Mouse (Mus musculus): ENCODE results near the gene Ankle1. TPM values are rescaled to one million over a fixed set of nuclear protein-coding genes. Genes with fewer than 3 reads are reported as not detected.

The Ankle1 gene
- total RNA-seq, 2 experiments from 2014 or later, result 13.5 to 14.4 TPM

DNA sequence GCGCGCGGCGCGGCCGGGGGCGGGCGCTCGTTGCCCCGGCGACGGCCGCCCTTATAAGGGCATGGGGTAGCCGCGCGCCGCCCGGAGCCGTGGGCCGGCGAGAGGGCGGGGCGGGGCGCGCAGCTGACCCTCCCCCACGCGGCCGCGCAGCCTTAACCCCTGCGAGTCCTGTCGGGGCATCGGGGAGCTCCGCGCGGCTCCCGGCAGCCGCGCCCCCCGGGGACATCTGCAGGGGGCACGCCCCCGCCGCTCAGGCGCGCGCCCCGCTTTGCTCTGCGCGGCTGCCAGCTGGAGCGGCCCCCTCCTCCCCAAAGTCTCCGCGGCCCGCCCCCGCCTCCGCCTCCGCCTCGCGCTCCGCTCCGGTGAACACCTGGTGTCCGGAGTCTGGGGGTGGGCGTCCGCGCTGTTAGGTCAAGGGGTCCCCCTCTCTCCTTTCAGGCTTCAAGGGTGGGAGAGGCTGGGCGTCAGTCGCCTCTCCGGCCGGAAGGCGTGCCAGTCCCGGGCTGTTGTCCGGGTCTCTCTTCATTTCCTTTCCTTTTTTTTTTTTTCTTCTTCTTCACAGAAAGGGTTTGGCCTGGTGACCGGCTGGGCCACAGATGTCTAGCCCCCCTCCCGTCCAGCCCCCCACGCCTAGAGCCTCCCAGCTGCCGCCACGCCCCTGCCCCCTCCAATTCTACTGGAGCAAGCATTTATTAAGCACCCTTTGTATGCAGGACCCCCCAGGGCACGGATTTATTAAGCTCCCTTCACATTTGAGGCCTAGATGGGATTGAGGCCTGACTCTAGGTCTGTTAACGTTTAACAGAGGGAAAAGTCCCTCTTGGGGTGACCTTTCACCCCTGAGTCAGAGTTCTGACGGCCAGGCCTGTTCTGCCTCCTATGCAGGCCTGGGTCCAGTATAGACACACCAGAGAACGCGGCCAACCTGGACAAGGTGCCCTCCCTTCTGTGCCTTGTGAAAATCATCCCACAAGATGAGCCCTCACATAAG is 23.5 kb upstream of the Ankle1 start:
- peak; percentile 89 for ATAC-seq (ENCODE audit: poor library complexity, severe bottlenecking)

DNA sequence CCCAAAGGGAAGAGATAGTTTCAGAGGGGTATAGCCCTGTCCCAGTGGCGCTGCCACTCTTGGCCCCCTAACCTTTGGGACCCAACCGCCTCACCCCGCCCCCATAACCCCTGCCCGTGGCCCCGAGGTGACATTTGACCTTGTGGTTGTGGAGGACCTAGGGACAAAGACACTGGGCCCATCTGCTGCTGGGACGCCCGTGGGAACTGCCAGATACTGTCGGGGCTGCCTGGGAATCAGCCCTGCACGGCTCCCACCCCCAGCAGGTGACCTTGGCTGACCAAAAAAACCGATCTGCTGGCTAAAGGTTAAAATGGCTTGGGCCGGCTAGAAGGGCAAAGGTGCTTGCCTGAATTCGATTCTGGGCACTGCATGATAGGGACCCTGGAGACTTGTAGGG is 22.4 kb upstream of the Ankle1 start:
- ATAC-seq (ENCODE audit: poor library complexity, severe bottlenecking), result no peak

DNA sequence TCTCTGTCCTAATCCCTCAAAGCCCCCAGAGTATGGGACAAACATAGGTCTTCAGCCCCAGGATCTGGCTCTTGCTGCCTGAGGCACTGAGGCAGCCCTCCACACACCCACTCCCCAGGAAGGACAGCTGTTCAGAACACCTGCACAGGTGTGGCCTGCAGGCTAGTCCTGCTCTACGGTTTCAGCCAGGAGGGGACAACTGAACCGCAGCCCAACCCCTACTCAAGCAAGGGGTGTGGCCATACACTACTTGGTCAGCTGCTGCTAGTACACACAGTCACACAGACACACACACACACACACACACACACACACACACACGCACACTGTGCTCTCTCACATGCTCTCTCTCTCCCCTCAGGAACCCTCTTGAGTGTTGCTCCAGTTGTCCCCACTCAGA is 21.9 kb upstream of the Ankle1 start:
- no peak for ATAC-seq (ENCODE audit: poor library complexity, severe bottlenecking)

DNA sequence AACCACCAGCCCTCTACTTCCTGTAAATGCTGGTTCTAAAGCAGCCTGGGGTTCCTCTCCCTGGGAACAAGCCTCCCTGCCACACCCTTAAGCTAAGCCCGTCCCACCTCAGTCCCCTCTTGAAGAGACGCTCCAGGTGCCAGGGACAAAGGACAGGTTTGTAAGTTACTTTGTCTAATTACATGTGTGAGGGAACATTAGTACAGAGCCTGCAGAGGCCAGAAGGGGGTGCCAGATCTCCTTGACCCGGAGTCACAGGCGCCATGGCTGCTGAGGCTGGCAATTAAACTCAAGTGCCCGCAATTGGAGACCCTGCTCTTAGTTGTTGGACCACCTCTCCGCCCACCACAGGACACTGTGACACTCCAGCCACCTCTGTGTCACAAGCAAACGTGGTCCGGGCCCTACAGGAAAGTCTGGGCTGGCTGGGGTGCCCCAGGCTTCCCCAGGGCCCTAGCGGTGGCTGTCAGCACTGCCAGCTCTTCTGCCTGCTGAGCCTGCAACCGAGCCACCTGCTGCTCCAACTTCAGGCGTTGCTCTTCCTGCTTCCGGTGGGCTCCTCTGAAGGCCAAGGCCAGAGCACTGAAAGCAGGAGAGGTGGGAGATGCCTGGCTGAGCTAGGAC is 20.5 kb upstream of the Ankle1 start:
- ATAC-seq (ENCODE audit: poor library complexity, severe bottlenecking), result no peak

DNA sequence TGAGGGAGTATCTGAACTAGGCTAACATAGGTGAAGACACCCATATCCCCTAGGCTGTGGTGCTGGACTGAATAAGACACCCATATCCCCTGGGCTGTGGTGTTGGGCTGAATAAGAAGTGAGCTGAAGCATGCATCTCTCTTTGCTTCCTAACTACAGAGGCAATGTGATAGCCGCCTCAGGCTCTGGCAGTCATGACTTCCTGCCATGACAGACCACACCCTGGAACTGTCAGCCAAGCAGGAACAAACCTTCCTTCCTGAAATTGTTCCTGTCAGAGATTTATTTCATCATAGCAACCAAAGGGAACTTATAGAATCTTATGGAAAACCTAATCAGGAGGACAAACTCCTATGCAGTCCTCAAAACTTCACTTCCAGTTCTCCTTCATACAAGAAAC is 17.5 kb upstream of the Ankle1 start:
- peak; percentile 73 for ATAC-seq (ENCODE audit: poor library complexity, severe bottlenecking)

DNA sequence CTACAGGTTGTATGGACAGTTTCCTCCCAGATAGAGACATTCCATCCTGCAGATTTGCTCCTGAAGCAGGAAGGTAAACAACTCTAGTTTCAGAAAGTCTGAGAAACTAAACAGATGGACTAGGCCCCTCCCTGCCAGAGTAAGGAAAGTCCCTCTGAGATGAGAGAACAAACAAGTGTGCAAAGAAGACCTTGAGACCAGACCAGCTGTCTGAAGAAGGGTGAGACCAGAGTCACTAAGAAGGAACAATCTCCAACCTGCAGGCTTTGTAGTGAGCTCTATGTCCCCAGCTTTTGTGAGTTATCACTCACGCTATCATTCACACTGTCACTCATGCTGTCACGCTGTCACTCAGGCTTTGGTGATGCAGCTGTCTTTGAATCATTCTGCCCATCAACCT is 14.1 kb upstream of the Ankle1 start:
- no peak for ATAC-seq (ENCODE audit: poor library complexity, severe bottlenecking)

DNA sequence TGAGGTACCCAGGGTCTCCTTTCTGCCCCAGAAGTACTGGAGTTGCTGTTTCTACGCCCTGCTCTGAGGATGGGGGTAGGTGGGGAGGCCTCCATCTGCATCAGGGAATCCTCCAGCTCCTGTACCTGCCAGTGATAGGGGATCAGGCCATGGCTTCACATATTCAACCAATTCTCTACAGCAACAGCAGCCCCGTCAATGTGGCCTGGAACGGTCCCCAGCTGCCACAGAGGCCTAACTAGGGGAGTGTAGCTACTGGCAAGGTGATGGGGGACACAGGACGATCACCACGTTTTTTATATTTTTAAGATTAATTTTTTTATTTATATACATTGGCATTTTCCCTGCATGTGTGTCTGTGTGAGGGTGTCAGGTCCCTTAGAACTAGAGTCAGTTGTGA is 13.4 kb upstream of the Ankle1 start:
- no peak for ATAC-seq (ENCODE audit: poor library complexity, severe bottlenecking)

DNA sequence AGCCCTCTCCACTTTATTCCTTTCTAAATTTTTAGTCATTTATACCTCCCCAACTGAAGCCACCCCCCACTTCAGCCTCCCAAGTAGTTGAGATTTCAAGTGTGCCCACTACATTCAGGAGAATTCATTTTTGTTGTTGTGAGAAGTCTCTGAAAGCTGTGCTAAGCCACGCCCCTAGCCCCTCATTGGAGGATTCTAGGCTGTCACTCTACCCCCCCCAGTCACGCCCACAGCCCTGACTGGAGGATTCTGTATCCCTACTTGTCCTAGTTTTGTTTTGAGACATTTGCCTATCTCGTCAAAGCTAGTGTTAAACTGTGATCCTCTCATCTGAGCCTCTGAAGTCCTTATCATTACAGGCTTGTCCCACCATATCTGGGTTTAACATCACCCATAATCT is 12.9 kb upstream of the Ankle1 start:
- no peak for ATAC-seq (ENCODE audit: poor library complexity, severe bottlenecking)

DNA sequence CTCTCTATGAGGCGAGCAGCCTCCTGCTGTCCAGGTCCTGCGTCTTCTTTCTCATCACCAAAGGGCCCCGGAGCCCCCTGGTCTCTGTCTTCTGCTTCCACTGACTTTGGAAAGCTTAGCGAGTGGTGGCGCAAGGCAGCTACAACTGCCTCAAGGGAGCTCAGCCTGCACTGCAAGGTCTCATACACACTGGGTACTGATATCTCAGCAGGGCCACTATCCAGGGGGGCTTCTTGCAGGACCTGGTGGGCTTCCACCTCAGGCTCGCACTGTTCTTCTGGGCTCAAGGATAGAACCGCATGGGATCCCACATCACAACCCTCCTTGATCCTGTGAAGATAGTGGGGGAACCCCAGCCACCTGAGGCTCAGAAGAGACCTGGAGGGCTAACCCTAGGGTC is 11.3 kb upstream of the Ankle1 start:
- no peak for ATAC-seq (ENCODE audit: poor library complexity, severe bottlenecking)

DNA sequence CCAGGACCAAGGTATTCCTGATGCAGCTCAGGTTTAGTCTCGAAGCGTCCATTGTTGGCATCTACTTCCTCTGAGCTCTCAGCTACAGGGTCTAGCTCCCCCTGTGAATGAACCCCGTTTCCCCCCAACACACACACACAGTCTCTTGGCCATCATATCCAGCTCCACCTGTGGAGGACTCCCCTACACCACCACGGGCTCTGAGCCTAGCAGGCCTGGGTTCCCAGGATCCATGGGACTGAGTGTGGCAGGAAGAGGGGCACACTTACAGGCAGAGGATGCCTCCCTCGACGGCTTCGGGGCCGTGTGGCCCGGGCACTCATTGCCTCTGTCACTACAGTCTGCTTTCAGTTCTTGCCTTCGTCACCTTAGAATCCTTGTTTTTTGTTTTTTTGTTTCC is 10.7 kb upstream of the Ankle1 start:
- no peak for ATAC-seq (ENCODE audit: poor library complexity, severe bottlenecking)

DNA sequence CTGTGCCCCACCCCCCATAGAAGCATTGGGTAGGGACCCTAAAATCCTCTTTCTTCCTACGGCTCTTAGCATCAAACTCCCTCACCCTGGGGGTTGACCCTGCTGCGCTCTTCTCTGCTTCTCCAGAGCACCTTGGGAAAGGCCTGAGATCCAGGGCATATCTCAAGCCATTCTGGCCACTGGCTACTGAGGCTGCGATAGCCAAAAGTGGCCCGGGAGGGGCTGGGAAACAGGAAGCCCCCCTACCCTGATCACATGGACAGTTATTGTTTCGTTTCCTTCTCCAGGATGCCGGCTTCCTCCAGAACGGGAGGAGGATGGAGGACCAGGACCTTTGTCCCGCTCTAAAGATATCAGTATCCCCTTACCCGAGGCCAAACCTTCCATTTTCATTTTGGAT is 10.2 kb upstream of the Ankle1 start, which contains the start of gene Ushbp1:
Gene Ushbp1 (minus strand): TSS at position 174 of the 400 bp plus-strand sequence.
- no peak for ATAC-seq (ENCODE audit: poor library complexity, severe bottlenecking)

DNA sequence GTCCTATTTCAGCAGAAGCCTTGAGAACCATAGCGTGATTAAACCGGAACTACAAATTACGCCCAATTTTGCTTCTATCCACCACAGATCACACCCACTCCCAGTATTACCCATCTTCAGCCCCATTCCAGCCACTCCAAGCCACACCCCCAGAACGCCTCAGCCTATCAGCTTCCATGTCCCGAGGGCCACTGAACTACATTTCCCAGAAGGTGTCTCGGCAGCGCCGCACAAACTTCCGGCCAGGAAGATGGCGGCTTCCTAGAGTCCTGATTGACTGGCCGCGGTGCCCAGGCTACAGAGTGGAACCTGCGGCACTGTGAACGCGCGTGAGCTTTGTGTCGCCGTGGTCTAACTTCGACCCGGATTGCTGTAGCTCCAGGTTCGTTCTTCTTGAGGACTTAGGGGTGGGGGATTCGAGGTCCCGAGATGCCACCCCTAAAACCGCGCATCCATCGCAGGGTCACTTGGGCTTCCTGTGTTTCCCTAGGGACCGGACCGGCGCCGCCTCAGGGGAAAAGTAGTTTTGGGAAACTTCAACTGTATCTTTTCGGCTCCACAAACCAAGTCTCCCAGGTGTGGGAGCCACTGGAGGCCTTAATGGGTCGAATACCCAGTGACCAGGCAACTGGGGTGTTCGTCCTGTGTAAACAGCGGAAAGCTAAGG is 9.0 kb upstream of the Ankle1 start, which contains the start of gene Babam1:
Gene Babam1 (plus strand): TSS at position 223 of the 667 bp plus-strand sequence.
- peak; percentile 99 for ATAC-seq (ENCODE audit: poor library complexity, severe bottlenecking)

DNA sequence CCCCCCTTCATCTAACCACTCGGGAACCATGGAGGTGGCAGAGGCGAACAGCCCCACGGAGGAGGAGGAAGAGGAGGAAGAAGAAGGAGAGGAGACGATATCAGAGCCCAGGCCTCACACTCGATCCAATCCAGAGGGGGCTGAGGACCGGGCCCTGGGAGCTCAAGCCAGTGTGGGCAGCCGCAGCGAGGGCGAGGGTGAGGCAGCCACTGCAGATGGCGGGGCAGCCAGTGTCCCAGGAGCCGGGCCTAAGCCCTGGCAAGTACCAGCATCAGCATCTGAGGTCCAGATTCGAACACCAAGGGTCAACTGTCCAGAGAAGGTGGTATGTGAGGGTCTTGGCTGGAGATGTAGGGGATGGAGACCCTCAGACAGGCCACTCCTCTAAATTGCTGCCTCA is 8.1 kb upstream of the Ankle1 start:
- ATAC-seq (ENCODE audit: poor library complexity, severe bottlenecking), result no peak

DNA sequence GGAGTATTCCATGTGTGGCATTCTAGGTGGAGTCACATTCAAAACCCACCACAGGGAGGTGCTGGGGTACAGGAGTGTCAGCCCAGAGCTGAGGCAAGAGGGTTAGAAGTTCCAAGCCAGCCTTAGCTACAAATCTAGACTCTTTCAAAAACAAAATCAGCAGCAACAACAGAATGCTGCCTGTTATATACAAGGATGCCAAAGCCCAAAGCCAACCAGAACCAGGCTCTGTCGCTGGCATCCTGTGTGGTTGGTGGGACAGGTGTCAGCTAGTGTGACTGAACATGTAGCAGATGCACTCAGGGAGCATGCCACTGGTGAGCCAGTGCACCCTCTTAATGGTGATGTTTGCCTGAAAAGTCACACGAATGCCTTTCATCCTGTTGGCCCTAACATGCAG is 5.0 kb upstream of the Ankle1 start:
- ATAC-seq (ENCODE audit: poor library complexity, severe bottlenecking), result no peak

DNA sequence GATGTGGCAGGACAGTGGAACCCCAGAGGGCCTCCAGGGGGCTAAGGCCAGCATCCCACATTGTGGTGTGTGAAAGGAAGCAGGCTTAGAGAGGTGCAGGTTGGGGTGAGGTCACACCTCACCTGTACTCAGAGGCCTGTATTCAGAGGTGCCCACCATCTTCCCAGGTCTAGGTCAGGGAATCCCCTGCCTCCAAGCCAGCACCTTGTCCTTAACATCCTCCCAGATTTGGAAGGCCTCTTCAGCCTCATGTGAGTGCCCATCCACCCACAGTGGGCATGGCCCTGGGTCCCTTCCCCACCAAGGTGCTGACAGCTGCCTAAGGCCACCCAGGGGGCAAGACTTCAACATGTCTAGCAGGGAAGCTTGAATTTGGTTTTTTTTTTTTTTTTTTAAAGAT is 4.4 kb upstream of the Ankle1 start:
- no peak for ATAC-seq (ENCODE audit: poor library complexity, severe bottlenecking)

DNA sequence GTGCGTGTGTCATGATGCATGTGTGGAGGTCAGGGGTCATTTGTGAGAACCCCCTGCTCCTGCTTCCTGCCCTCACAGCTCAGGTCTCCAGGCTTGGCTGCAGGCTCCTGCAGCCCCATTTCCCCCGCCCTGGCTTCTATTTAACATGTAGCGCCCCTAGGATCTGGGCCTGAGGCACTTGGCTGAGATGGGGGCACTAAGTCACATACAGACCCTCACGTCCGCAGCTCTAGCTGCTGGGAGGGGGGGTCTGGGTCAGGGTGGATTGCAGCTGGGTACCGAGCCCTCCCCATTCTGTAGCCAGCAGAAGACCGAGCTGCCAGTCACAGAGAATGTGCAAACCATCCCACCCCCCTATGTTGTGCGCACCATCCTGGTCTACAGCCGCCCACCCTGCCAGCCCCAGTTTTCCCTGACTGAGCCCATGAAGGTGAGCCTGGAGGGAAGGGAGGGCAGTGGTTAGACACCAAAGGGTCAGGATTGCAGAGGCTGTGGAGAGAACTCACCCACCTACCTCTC is 3.3 kb upstream of the Ankle1 start:
- ATAC-seq (ENCODE audit: poor library complexity, severe bottlenecking), result no peak

DNA sequence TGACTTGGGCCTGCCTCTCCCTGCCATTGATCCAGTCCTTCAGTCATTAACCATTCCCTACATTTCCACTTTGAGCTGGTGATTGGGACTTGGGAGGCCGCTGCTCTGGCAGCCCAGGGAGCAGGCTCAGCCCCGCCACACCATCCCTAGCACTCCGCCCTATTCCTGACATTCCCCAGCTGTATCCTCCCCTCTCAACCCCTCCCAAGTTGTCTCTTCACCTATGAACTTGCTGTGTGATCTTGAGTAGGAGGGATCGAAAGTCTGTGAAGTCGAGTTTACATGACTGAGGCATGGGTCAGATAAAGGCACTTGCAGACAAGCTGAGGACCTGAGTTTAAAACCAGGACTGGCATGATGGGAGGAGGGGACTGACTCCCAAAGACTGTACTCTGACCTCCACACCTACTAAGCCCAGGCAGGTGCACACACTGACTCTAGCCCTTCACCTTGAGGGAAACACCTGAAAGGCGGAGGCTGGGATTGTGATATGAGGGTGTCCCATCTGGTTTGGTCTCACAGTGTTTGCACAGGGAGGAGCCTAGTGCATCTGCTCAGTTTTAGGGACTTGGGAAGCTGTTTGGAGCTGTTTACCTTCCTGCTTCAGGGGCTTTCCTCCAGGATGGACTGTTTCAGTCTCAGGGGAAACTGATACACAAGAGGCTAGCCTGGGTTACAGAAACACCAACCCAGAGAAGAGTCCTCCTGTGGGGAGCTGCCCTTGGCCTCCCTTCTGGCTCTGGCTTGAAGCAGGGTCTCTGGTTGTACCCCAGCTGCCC is 2.5 kb upstream of the Ankle1 start:
- no peak for ATAC-seq (ENCODE audit: poor library complexity, severe bottlenecking)

DNA sequence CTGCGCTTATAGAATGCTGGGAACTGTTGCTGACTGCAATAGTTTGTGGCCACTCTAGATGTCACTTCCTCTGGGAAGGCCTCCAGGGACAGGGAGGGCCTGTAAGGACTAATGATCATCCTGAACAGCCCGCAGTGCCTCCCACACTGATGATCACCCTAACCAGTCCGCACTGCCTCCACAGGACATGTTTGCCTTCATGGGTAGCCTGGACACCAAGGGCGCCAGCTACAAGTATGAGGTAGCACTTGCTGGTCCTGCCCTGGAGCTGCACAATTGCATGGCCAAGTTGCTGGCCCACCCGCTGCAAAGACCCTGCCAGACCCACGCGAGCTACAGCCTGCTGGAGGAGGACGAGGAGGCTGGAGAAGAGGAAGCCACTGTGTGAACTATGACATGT is 1.8 kb upstream of the Ankle1 start:
- ATAC-seq (ENCODE audit: poor library complexity, severe bottlenecking), result no peak

DNA sequence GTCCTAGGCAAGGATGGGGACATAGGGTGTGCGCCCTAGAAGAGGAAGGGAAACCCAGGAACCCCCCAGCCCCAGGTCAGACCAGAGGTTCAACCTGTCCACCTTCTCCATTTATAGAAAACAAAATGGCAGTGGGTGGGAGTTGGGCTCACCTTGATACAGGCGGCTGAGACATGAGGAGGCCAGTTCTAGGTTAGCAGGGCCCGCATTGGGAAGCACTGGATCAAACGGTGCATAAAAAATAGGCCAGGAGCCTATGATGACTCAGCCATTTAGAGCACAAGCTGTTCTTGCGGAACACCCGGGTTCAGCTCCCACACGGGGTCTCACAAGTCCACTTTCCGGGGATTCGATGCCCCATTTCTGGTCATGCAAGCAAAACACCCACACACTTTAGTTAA is 859 bp upstream of the Ankle1 start:
- ATAC-seq (ENCODE audit: poor library complexity, severe bottlenecking), result no peak
